Comparison of ENCODE assay signal across 28 mouse cellular contexts in genomic region chr6:91111954-91112252, GRCm38 (mm10). TPM values are rescaled to one million over a fixed set of nuclear protein-coding genes. Genes with fewer than 3 reads are reported as not detected.
DNase-seq lines count a peak whose midpoint lies in the region; ATAC-seq and TF ChIP-seq lines count a peak whose summit lies in the region.
"Had no signal": no experiment of that assay in that cellular context is flagged by ENCODE, and none has a peak within 500 bp of the region (broad histone marks: within the 10 kb centered on the region; RNA-seq: fewer than 3 reads in every experiment).

No protein-coding gene starts in this region.

- no peak for TF ChIP-seq POLR2A in kidney, adult 2 months (IDR thresholded peaks at IDR 0.05; ENCODE audit: low read depth, low read length)
- no peak for TF ChIP-seq POLR2A in thymus, adult 2 months (IDR thresholded peaks at IDR 0.05; ENCODE audit: control insufficient read depth, extremely low read depth, insufficient read depth, low read length, poor library complexity)
- no peak for TF ChIP-seq POLR2A in small intestine, adult 2 months (IDR thresholded peaks at IDR 0.05; ENCODE audit: low read depth, low read length)

- no peak overlapping the region for H3K4me2 ChIP-seq in kidney, embryonic 16.5 days (replicated peaks; ENCODE audit: low read depth, low read length)
- peak overlapping the region; percentile 35 for H3K4me2 ChIP-seq in liver, embryonic 14.5 days (ENCODE audit: low read depth)
- H3K4me2 ChIP-seq: embryonic facial prominence, embryonic 15.5 days; forebrain, embryonic 12.5 days; heart, embryonic 13.5 days; hindbrain, embryonic 14.5 days; limb, embryonic 12.5 days; midbrain, embryonic 15.5 days had no signal

- no peaks in the 10 kb centered on the region for H3K27me3 ChIP-seq in kidney, adult 2 months (replicated peaks; ENCODE audit: control insufficient read depth, insufficient read depth, low read length)
- no peaks in the 10 kb centered on the region for H3K27me3 ChIP-seq in kidney, embryonic 16.5 days (ENCODE audit: insufficient read depth, low read length)
- no peaks in the 10 kb centered on the region for H3K27me3 ChIP-seq in thymus, adult 2 months (ENCODE audit: control insufficient read depth, insufficient read depth, low read length)
- H3K27me3 ChIP-seq in liver, embryonic 14.5 days (ENCODE audit: control insufficient read depth, insufficient read depth, low read length) = no peaks in the 10 kb centered on the region
- H3K27me3 ChIP-seq in small intestine, adult 2 months (ENCODE audit: control insufficient read depth, insufficient read depth, low read length) = no peaks in the 10 kb centered on the region
- H3K27me3 ChIP-seq: forebrain, embryonic 12.5 days; midbrain, embryonic 15.5 days had no signal

- 70% methylated on average over 3 of the region's 3 CpGs for WGBS in kidney, adult 2 months
- 87% methylated on average over 3 of the region's 3 CpGs for WGBS in kidney, embryonic 16.5 days
- 69% methylated on average over 3 of the region's 3 CpGs for WGBS in thymus, adult 2 months
- WGBS in liver, embryonic 14.5 days (ENCODE audit: insufficient replicate concordance) = 89% methylated on average over 3 of the region's 3 CpGs
- 63% methylated on average over 3 of the region's 3 CpGs for WGBS in small intestine, adult 2 months

- no peak overlapping the region for H3K9ac ChIP-seq in kidney, embryonic 16.5 days (replicated peaks; ENCODE audit: low read length)
- H3K9ac ChIP-seq in liver, embryonic 14.5 days (replicated peaks) = no peak overlapping the region
- H3K9ac ChIP-seq: embryonic facial prominence, embryonic 15.5 days; forebrain, embryonic 12.5 days; forebrain, postnatal 0 days; heart, embryonic 13.5 days; hindbrain, embryonic 14.5 days; limb, embryonic 12.5 days; midbrain, embryonic 15.5 days had no signal

- H3K27ac ChIP-seq in kidney, adult 2 months (ENCODE audit: insufficient read depth, low read depth, low read length) = no peak overlapping the region
- H3K27ac ChIP-seq in kidney, embryonic 16.5 days (ENCODE audit: low read length) = no peak overlapping the region
- peak overlapping the region; percentile 96 for H3K27ac ChIP-seq in thymus, adult 2 months (ENCODE audit: control insufficient read depth, insufficient read depth, low read length)
- no peak overlapping the region for H3K27ac ChIP-seq in liver, embryonic 14.5 days
- H3K27ac ChIP-seq in small intestine, adult 2 months (ENCODE audit: insufficient read depth, low read depth, low read length) = peak overlapping the region; percentile 44
- H3K27ac ChIP-seq: embryonic facial prominence, embryonic 10.5 days; embryonic facial prominence, embryonic 15.5 days; forebrain, embryonic 12.5 days; heart, embryonic 13.5 days; hindbrain, embryonic 14.5 days; limb, embryonic 12.5 days; macrophage; midbrain, embryonic 10.5 days; midbrain, embryonic 15.5 days had no signal

- no peak for ATAC-seq in kidney, embryonic 16.5 days (ENCODE audit: low FRiP score, low TSS enrichment)
- no peak for ATAC-seq in liver, embryonic 14.5 days (ENCODE audit: insufficient read depth)
- ATAC-seq: forebrain, postnatal 0 days; midbrain, embryonic 15.5 days had no signal

- no peak overlapping the region for H3K4me3 ChIP-seq in kidney, adult 2 months (ENCODE audit: insufficient read depth, low read depth, low read length)
- no peak overlapping the region for H3K4me3 ChIP-seq in kidney, embryonic 16.5 days (ENCODE audit: low read length)
- 0 out of 2 replicates have a peak overlapping the region, but pooled peaks have one; percentile 7 for H3K4me3 ChIP-seq in thymus, adult 2 months (ENCODE audit: control insufficient read depth, insufficient read depth, low read length)
- H3K4me3 ChIP-seq in liver, embryonic 14.5 days (ENCODE audit: insufficient read depth in 1 of 2, low read depth in 2 of 2, low read length in 2 of 2) = no peak overlapping the region
- peak overlapping the region; percentile 18; the same call in 1 of the 2 replicates for H3K4me3 ChIP-seq in small intestine, adult 2 months (ENCODE audit: low read depth, low read length)
- H3K4me3 ChIP-seq: embryonic facial prominence, embryonic 10.5 days; embryonic facial prominence, embryonic 15.5 days; forebrain, embryonic 12.5 days; heart, embryonic 13.5 days; limb, embryonic 12.5 days; midbrain, embryonic 10.5 days; midbrain, embryonic 15.5 days had no signal

- no peak for TF ChIP-seq EP300 in liver, embryonic 14.5 days (IDR thresholded peaks at IDR 0.05; ENCODE audit: low read depth)

- DNase-seq in kidney, adult 2 months = peak; percentile 82
- DNase-seq in thymus, adult 2 months = no peak
- DNase-seq in thymus, postnatal 25 days = no peak
- no peak for DNase-seq in liver, embryonic 14.5 days (ENCODE audit: low read depth in 3 of 3, low spot score in 3 of 3)
- DNase-seq in layer of hippocampus, postnatal 14 days (ENCODE audit: low spot score in 2 of 2) = no peak
- DNase-seq: adrenal gland, adult 2 months; adrenal gland, postnatal 36 days; cerebellum, adult 18-20 months; cerebellum, postnatal 10 days; forebrain, postnatal 0 days; gastrocnemius, postnatal 10 days; heart, postnatal 10 days; kidney, adult 18-20 months; kidney, postnatal 10 days; lung, adult 2 months; lung, postnatal 10 days; right cerebral cortex, postnatal 25 days had no signal

- peaks cover 8% of the 10 kb centered on the region; the same call in 1 of the 2 replicates for H3K4me1 ChIP-seq in kidney, adult 2 months (ENCODE audit: control insufficient read depth, insufficient read depth, low read length)
- peaks cover 29% of the 10 kb centered on the region for H3K4me1 ChIP-seq in kidney, embryonic 16.5 days (ENCODE audit: insufficient read depth, low read length)
- peaks cover 42% of the 10 kb centered on the region for H3K4me1 ChIP-seq in thymus, adult 2 months (replicated peaks; ENCODE audit: control insufficient read depth, insufficient read depth, low read length)
- H3K4me1 ChIP-seq in liver, embryonic 14.5 days (replicated peaks; ENCODE audit: control insufficient read depth in 2 of 2, insufficient read depth in 2 of 2, low read length in 1 of 2) = peaks cover 37 to 49% of the 10 kb centered on the region in 2 experiments
- H3K4me1 ChIP-seq in small intestine, adult 2 months (ENCODE audit: control insufficient read depth, insufficient read depth, insufficient read length, low read length) = peaks cover 19% of the 10 kb centered on the region

- TF ChIP-seq CTCF in kidney, adult 2 months (conservative IDR thresholded peaks at IDR 0.05; ENCODE audit: insufficient read depth, insufficient read length, low read depth, low read length) = no peak
- no peak for TF ChIP-seq CTCF in thymus, adult 2 months (IDR thresholded peaks at IDR 0.05; ENCODE audit: borderline replicate concordance, control insufficient read depth, extremely low read depth, insufficient read depth, low read length, poor library complexity)
- no peak for TF ChIP-seq CTCF in liver, embryonic 14.5 days (IDR thresholded peaks at IDR 0.05; ENCODE audit: low read depth)
- no peak for TF ChIP-seq CTCF in small intestine, adult 2 months (IDR thresholded peaks at IDR 0.05; ENCODE audit: extremely low read depth, insufficient read length, insufficient replicate concordance, low read depth, low read length)

- H3K9me3 ChIP-seq in kidney, embryonic 16.5 days (ENCODE audit: low read length) = no peaks in the 10 kb centered on the region
- no peaks in the 10 kb centered on the region for H3K9me3 ChIP-seq in liver, embryonic 14.5 days (ENCODE audit: control insufficient read depth, low read length)
- H3K9me3 ChIP-seq: embryonic facial prominence, embryonic 10.5 days; embryonic facial prominence, embryonic 15.5 days; forebrain, embryonic 12.5 days; heart, embryonic 13.5 days; limb, embryonic 12.5 days; midbrain, embryonic 10.5 days; midbrain, embryonic 15.5 days had no signal

- no peaks in the 10 kb centered on the region for H3K36me3 ChIP-seq in kidney, adult 2 months (ENCODE audit: control insufficient read depth, insufficient read depth, low read length)
- H3K36me3 ChIP-seq in kidney, embryonic 16.5 days (ENCODE audit: insufficient read depth, low read length) = no peaks in the 10 kb centered on the region
- no peaks in the 10 kb centered on the region for H3K36me3 ChIP-seq in thymus, adult 2 months (ENCODE audit: control insufficient read depth, insufficient read depth, low read length)
- H3K36me3 ChIP-seq in liver, embryonic 14.5 days (replicated peaks; ENCODE audit: control insufficient read depth, insufficient read depth, low read depth) = peaks cover 7% of the 10 kb centered on the region
- H3K36me3 ChIP-seq in small intestine, adult 2 months (ENCODE audit: control insufficient read depth, insufficient read depth, low read length) = no peaks in the 10 kb centered on the region
- H3K36me3 ChIP-seq: embryonic facial prominence, embryonic 10.5 days; embryonic facial prominence, embryonic 15.5 days; forebrain, embryonic 12.5 days; heart, embryonic 13.5 days; limb, embryonic 12.5 days; midbrain, embryonic 15.5 days had no signal

RNA-seq across cellular contexts. Expression of gene Nup210, which starts 4.7 kb away (rescaled TPM):
- polyA plus RNA-seq in kidney, adult 2 months (2012; rRNA removed) = 16.7 and 18.5 TPM in 2 replicates
- 26.4 and 29.4 TPM in 2 replicates for polyA plus RNA-seq in kidney, embryonic 16.5 days (2015; fragmentation: Nextera tagmentation; extraction: Ambion mirVana)
- 219 and 378 TPM in 2 replicates for polyA plus RNA-seq in thymus, adult 2 months (2012; rRNA removed)
- polyA plus RNA-seq in liver, embryonic 14.5 days (2012; rRNA removed) = 24.4 and 32.4 TPM in 2 replicates
- 35.1 and 38.5 TPM in 2 replicates for polyA plus RNA-seq in liver, embryonic 14.5 days (2014; fragmentation: Nextera tagmentation; extraction: Ambion mirVana)
- polyA plus RNA-seq in small intestine, adult 2 months (2012; rRNA removed) = 25.9 and 28.9 TPM in 2 replicates
- 10 to 100 TPM; 26.2 to 30.0 TPM for total RNA-seq in layer of hippocampus, postnatal 14 days (2021)

RNA-seq across cellular contexts. Expression of gene Hdac11, which starts 44.6 kb away (rescaled TPM):
- 43.5 and 46.7 TPM in 2 replicates for polyA plus RNA-seq in kidney, adult 2 months (2012; rRNA removed)
- 15.5 and 15.7 TPM in 2 replicates for polyA plus RNA-seq in kidney, embryonic 16.5 days (2015; fragmentation: Nextera tagmentation; extraction: Ambion mirVana)
- 10.8 and 16.6 TPM in 2 replicates for polyA plus RNA-seq in thymus, adult 2 months (2012; rRNA removed)
- 9.2 and 12.1 TPM in 2 replicates for polyA plus RNA-seq in liver, embryonic 14.5 days (2012; rRNA removed)
- polyA plus RNA-seq in liver, embryonic 14.5 days (2014; fragmentation: Nextera tagmentation; extraction: Ambion mirVana) = 4.8 and 6.0 TPM in 2 replicates
- polyA plus RNA-seq in small intestine, adult 2 months (2012; rRNA removed) = 13.4 and 24.0 TPM in 2 replicates
- 100 to 1,000 TPM; 112 to 113 TPM for total RNA-seq in layer of hippocampus, postnatal 14 days (2021)

Comparison
In these comparisons a context has a peak if more than half of its experiments do, and no peak if none do; other contexts are left out.
1. H3K27ac ChIP-seq: peak in thymus, adult 2 months (single experiment) and small intestine, adult 2 months (single experiment); none in kidney, adult 2 months (single experiment), kidney, embryonic 16.5 days (single experiment) and liver, embryonic 14.5 days (single experiment).
2. H3K4me3 ChIP-seq: peak in thymus, adult 2 months (single experiment) and small intestine, adult 2 months (single experiment); none in kidney, adult 2 months (single experiment), kidney, embryonic 16.5 days (single experiment) and liver, embryonic 14.5 days (0 of 2).